Mouse (Mus musculus) embryonic stem cell, embryonic (primary cell): ENCODE results near the gene Gm37240.

ENCODE experiments used
- CTCF ChIA-PET, 4 experiments: fragments of 300-600 bp in 2 of 4; fragments of 350-600 bp in 2 of 4; sonication (Branson Sonifier 250); formaldehyde crosslinking; loops; one replicate each; lab custom pipeline; 2022; ENCODE audit warnings: inconsistent platforms in 2 of 4; lab: Charles Lee
- POLR2A ChIA-PET, 4 experiments: fragments of 300-600 bp in 2 of 4; fragments of 350-600 bp in 2 of 4; sonication (Branson Sonifier 250); formaldehyde crosslinking; loops; one replicate each; lab custom pipeline; 2022; ENCODE audit warnings: antibody characterized with exemption in 4 of 4, inconsistent platforms in 1 of 4; lab: Charles Lee

Gene Gm37240

GRCm38 (mm10) chr3:85124924-85125323, 762.4 kb downstream of the Gm37240 start:
- ChIA-PET POLR2A (no interaction called here), CTCF (no interaction called here)

GRCm38 (mm10) chr3:85124410-85124809, 762.9 kb downstream of the Gm37240 start:
- ChIA-PET POLR2A (no interaction called here), CTCF (no interaction called here)

GRCm38 (mm10) chr3:85117702-85118101, 769.6 kb downstream of the Gm37240 start:
- POLR2A ChIA-PET, result interaction anchor here in 1 of 4 experiments (0.7 kb wide), 1 partner anchor 16 kb away, joined by 3 read pairs; no protein-coding TSS in a partner anchor
- CTCF ChIA-PET, result interaction anchor here in 1 of 4 experiments (0.6 kb wide), 1 partner anchor 24 kb away, joined by 4 read pairs; no protein-coding TSS in a partner anchor

GRCm38 (mm10) chr3:85117014-85117413, 770.3 kb downstream of the Gm37240 start:
- CTCF ChIA-PET, result interaction anchor here in 2 of 4 experiments (0.6 kb wide), 2 partner anchors 24 to 50 kb away, joined by 3 to 4 read pairs; no protein-coding TSS in a partner anchor
- POLR2A ChIA-PET, result interaction anchor here in 1 of 4 experiments (0.8 kb wide), 1 partner anchor 10 kb away, joined by 6 read pairs; no protein-coding TSS in a partner anchor

- POLR2A ChIA-PET, result interaction anchor here in 1 of 4 experiments (1.0 kb wide), 1 partner anchor 179 kb away, joined by 3 read pairs; no protein-coding TSS in a partner anchor
- CTCF ChIA-PET, result no interaction called here
These were observed 771.3 kb downstream of the Gm37240 start for GRCm38 (mm10) chr3:85115959-85116543.

- CTCF ChIA-PET, result no interaction called here
- POLR2A ChIA-PET, result no interaction called here
These were observed 773.8 kb downstream of the Gm37240 start for GRCm38 (mm10) chr3:85113565-85113964.

- CTCF ChIA-PET, result no interaction called here
These were observed 776.6 kb downstream of the Gm37240 start for GRCm38 (mm10) chr3:85110762-85111161.

GRCm38 (mm10) chr3:85109221-85109620, 778.1 kb downstream of the Gm37240 start:
- POLR2A ChIA-PET, result no interaction called here
- CTCF ChIA-PET, result no interaction called here

More at GRCm38 (mm10) chr3:85110762-85111161, 776.6 kb downstream of the Gm37240 start:
- POLR2A ChIA-PET, result no interaction called here

- ChIA-PET CTCF (no interaction called here), POLR2A (interaction anchor here in 2 of 4 experiments (0.5 to 1.0 kb wide), 2 partner anchors 13 to 385 kb away, joined by 4 to 5 read pairs; no protein-coding TSS in a partner anchor)
These were observed 778.9 kb downstream of the Gm37240 start for GRCm38 (mm10) chr3:85108396-85108795.

- POLR2A ChIA-PET, result interaction anchor here in 1 of 4 experiments (0.8 kb wide), 1 partner anchor 178 kb away, joined by 3 read pairs; no protein-coding TSS in a partner anchor
- CTCF ChIA-PET, result no interaction called here
These were observed 780.4 kb downstream of the Gm37240 start for GRCm38 (mm10) chr3:85106956-85107355.

- POLR2A ChIA-PET, result no interaction called here
- CTCF ChIA-PET, result no interaction called here
These were observed 783.0 kb downstream of the Gm37240 start for GRCm38 (mm10) chr3:85104301-85104700.

GRCm38 (mm10) chr3:85080882-85081558, 806.3 kb downstream of the Gm37240 start:
- POLR2A ChIA-PET, result interaction anchor here in 2 of 4 experiments (0.6 to 1.5 kb wide), 4 partner anchors 8 to 926 kb away, joined by 3 to 6 read pairs (median 4); partner anchors contain the start of gene Mnd1 (in 1 of the 2)
- CTCF ChIA-PET, result interaction anchor here in 2 of 4 experiments (0.6 to 1.1 kb wide), 2 partner anchors 87 to 485 kb away, joined by 3 to 4 read pairs; no protein-coding TSS in a partner anchor

GRCm38 (mm10) chr3:85064113-85064512, 823.2 kb downstream of the Gm37240 start:
- ChIA-PET POLR2A (interaction anchor here in 1 of 4 experiments (0.9 kb wide), 1 partner anchor 55 kb away, joined by 3 read pairs; no protein-coding TSS in a partner anchor), CTCF (no interaction called here)

- POLR2A ChIA-PET, result no interaction called here
- CTCF ChIA-PET, result no interaction called here
These were observed 827.2 kb downstream of the Gm37240 start for GRCm38 (mm10) chr3:85060153-85060552.

- CTCF ChIA-PET, result no interaction called here
- POLR2A ChIA-PET, result no interaction called here
These were observed 830.1 kb downstream of the Gm37240 start for GRCm38 (mm10) chr3:85057245-85057644.

- POLR2A ChIA-PET, result interaction anchor here in 1 of 4 experiments (1.0 kb wide), 1 partner anchor 29 kb away, joined by 3 read pairs; no protein-coding TSS in a partner anchor
- CTCF ChIA-PET, result no interaction called here
These were observed 833.8 kb downstream of the Gm37240 start for GRCm38 (mm10) chr3:85053526-85053925.

- CTCF ChIA-PET, result no interaction called here
- POLR2A ChIA-PET, result no interaction called here
These were observed 835.1 kb downstream of the Gm37240 start for GRCm38 (mm10) chr3:85052196-85052595.

- CTCF ChIA-PET, result no interaction called here
These were observed 838.7 kb downstream of the Gm37240 start for GRCm38 (mm10) chr3:85048569-85048968.

GRCm38 (mm10) chr3:85043679-85044218, 843.6 kb downstream of the Gm37240 start:
- ChIA-PET POLR2A (no interaction called here), CTCF (no interaction called here)

More at GRCm38 (mm10) chr3:85048569-85048968, 838.7 kb downstream of the Gm37240 start:
- POLR2A ChIA-PET, result interaction anchor here in 1 of 4 experiments (1.3 kb wide), 1 partner anchor 9 kb away, joined by 3 read pairs; no protein-coding TSS in a partner anchor
